Mouse (Mus musculus) heart, postnatal 4 days (tissue): ENCODE results near the gene Olfr715b. TPM values are rescaled to one million over a fixed set of nuclear protein-coding genes. Genes with fewer than 3 reads are reported as not detected.
"Not testable (repeated sequence)": the region's sequence is repeated elsewhere in the genome, so short reads cannot be mapped to it uniquely, and the experiment has no call there.

Experiments used
- DNase-seq: peaks from one replicate; pipeline ENCODE4 v3.0.0; 2021
- total RNA-seq, 2 experiments: library from RNA; stranded (reverse); gene quantifications; 2 replicates each; pipeline ENCODE4 v1.2.3; 2021

Gene Olfr715b
- total RNA-seq: not detected

- not testable (repeated sequence) for DNase-seq
These were observed at the start of gene Olfr715b for GRCm38 (mm10) chr7:107110269-107110668. Olfr715b (minus strand) TSS chr7:107110369.

GRCm38 (mm10) chr7:107138027-107138426 is 27.9 kb upstream of the Olfr715b start, which contains the start of gene Olfr716:
Olfr716 (plus strand) TSS chr7:107138327.
- not testable (repeated sequence) for DNase-seq

- not testable (repeated sequence) for DNase-seq
These were observed 20.8 kb upstream of the Olfr715b start, which contains the start of gene Olfr715 for GRCm38 (mm10) chr7:107130983-107131382. Olfr715 (minus strand) TSS chr7:107131083.

- DNase-seq: no peak
These were observed 17.2 kb downstream of the Olfr715b start, which contains the start of gene Olfr17 for GRCm38 (mm10) chr7:107092920-107093319. Olfr17 (plus strand) TSS chr7:107093220.

GRCm38 (mm10) chr7:107070681-107071080 is 39.5 kb downstream of the Olfr715b start, which contains the start of gene Olfr714:
Olfr714 (plus strand) TSS chr7:107070981.
- DNase-seq: no peak

Other genes with a start within 250 kb of the Olfr715b start
- not detected for gene Olfr704, start 247.2 kb downstream of the Olfr715b start, total RNA-seq
- not detected for gene Olfr705, start 233.5 kb downstream of the Olfr715b start, total RNA-seq
- gene Olfr706, start 222.2 kb downstream of the Olfr715b start, total RNA-seq: not detected
- gene Olfr707, start 209.1 kb downstream of the Olfr715b start, total RNA-seq: not detected
- gene Olfr1532-ps1, start 202.4 kb downstream of the Olfr715b start, total RNA-seq: not detected
- gene Olfr709-ps1, start 178.2 kb downstream of the Olfr715b start, total RNA-seq: under 1 TPM in 1 of 2 experiments, not detected in 1; 0.07 TPM
- not detected for gene Olfr710, start 162.1 kb downstream of the Olfr715b start, total RNA-seq
- not detected for gene Olfr6, start 146.4 kb downstream of the Olfr715b start, total RNA-seq
- not detected for gene Olfr711, start 134.9 kb downstream of the Olfr715b start, total RNA-seq
- not detected for gene Olfr2, start 104.3 kb downstream of the Olfr715b start, total RNA-seq
- not detected for gene Olfr713, start 79.2 kb downstream of the Olfr715b start, total RNA-seq
- gene Olfr714, start 39.4 kb downstream of the Olfr715b start, total RNA-seq: not detected
- not detected for gene Olfr17, start 17.1 kb downstream of the Olfr715b start, total RNA-seq
- gene Olfr715, start 20.7 kb upstream of the Olfr715b start, total RNA-seq: not detected
- not detected for gene Olfr716, start 28.0 kb upstream of the Olfr715b start, total RNA-seq
- gene Nlrp14, start 56.6 kb upstream of the Olfr715b start, total RNA-seq: not detected
- gene Rbmxl2, start 99.1 kb upstream of the Olfr715b start, total RNA-seq: not detected